Mouse (Mus musculus): Measurements from ENCODE around the gene Tnfrsf14. TPM values are rescaled to one million over a fixed set of nuclear protein-coding genes. Genes with fewer than 3 reads are reported as not detected.

Tnfrsf14 gene
- total and polyA plus RNA-seq, 3 experiments = 7.2 to 131 (median 27.7) TPM

- H3K4me1 ChIP-seq (ENCODE audit: insufficient read depth, low read depth, low read length) = peaks cover 24% of the 10 kb centered on the region
- DNase-seq (ENCODE audit: low spot score) = peak; percentile 38
- ATAC-seq (ENCODE audit: extremely low read depth, insufficient number of reproducible peaks, low FRiP score, poor library complexity, severe bottlenecking) = peak; percentile 86
- no peak overlapping the region; the same call in 1 of the 2 replicates for H3K4me3 ChIP-seq (ENCODE audit: low read depth, low read length)
- peak; percentile 41 for TF ChIP-seq TAL1 (conservative IDR thresholded peaks at IDR 0.05; ENCODE audit: low read depth, low read length)
- TF ChIP-seq CTCF (IDR thresholded peaks at IDR 0.05; ENCODE audit: low read depth, low read length) = no peak
- TF ChIP-seq GATA2 (IDR thresholded peaks at IDR 0.05; ENCODE audit: borderline replicate concordance, low read depth, low read length) = no peak
- TF ChIP-seq GATA1 (IDR thresholded peaks at IDR 0.05; ENCODE audit: borderline replicate concordance, low read length) = no peak
- TF ChIP-seq POLR2AphosphoS5 (IDR thresholded peaks at IDR 0.05; ENCODE audit: insufficient replicate concordance, low read depth, low read length) = no peak
- no peaks in the 10 kb centered on the region for H3K9me3 ChIP-seq (replicated peaks)
- H3K36me3 ChIP-seq (replicated peaks) = no peaks in the 10 kb centered on the region
- peaks cover 29% of the 10 kb centered on the region for H3K27me3 ChIP-seq (ENCODE audit: insufficient read depth, low read length)
These were observed 47.6 kb downstream of the Tnfrsf14 start for GRCm38 (mm10) chr4:154880730-154881129.

GRCm38 (mm10) chr4:154877864-154878548 is 50.4 kb downstream of the Tnfrsf14 start:
- TF ChIP-seq TAL1 (conservative IDR thresholded peaks at IDR 0.05; ENCODE audit: low read depth, low read length) = no peak
- no peak for TF ChIP-seq GATA1 (IDR thresholded peaks at IDR 0.05; ENCODE audit: borderline replicate concordance, low read length)
- no peak for TF ChIP-seq GATA2 (IDR thresholded peaks at IDR 0.05; ENCODE audit: borderline replicate concordance, low read depth, low read length)
- no peak for TF ChIP-seq CTCF (IDR thresholded peaks at IDR 0.05; ENCODE audit: low read depth, low read length)
- no peak for TF ChIP-seq POLR2AphosphoS5 (IDR thresholded peaks at IDR 0.05; ENCODE audit: insufficient replicate concordance, low read depth, low read length)
- peak; percentile 76 for ATAC-seq (ENCODE audit: extremely low read depth, insufficient number of reproducible peaks, low FRiP score, poor library complexity, severe bottlenecking)
- peaks cover 14% of the 10 kb centered on the region for H3K27me3 ChIP-seq (ENCODE audit: insufficient read depth, low read length)
- H3K36me3 ChIP-seq (replicated peaks) = no peaks in the 10 kb centered on the region
- H3K4me1 ChIP-seq (ENCODE audit: insufficient read depth, low read depth, low read length) = peaks cover 22% of the 10 kb centered on the region
- H3K9me3 ChIP-seq (replicated peaks) = no peaks in the 10 kb centered on the region
- peak; percentile 76 for DNase-seq (ENCODE audit: low spot score)
- peak overlapping the region; percentile 49; the same call in 1 of the 2 replicates for H3K4me3 ChIP-seq (ENCODE audit: low read depth, low read length)

- DNase-seq (ENCODE audit: low spot score) = no peak
- peaks cover 51% of the 10 kb centered on the region for H3K27me3 ChIP-seq (ENCODE audit: insufficient read depth, low read length)
- H3K9me3 ChIP-seq (replicated peaks) = no peaks in the 10 kb centered on the region
- no peak overlapping the region for H3K4me3 ChIP-seq (ENCODE audit: low read depth, low read length)
- no peaks in the 10 kb centered on the region for H3K36me3 ChIP-seq (replicated peaks)
- TF ChIP-seq TAL1 (conservative IDR thresholded peaks at IDR 0.05; ENCODE audit: low read depth, low read length) = no peak
- TF ChIP-seq POLR2AphosphoS5 (IDR thresholded peaks at IDR 0.05; ENCODE audit: insufficient replicate concordance, low read depth, low read length) = no peak
- TF ChIP-seq CTCF (IDR thresholded peaks at IDR 0.05; ENCODE audit: low read depth, low read length) = no peak
- TF ChIP-seq GATA1 (IDR thresholded peaks at IDR 0.05; ENCODE audit: borderline replicate concordance, low read length) = no peak
- no peak for TF ChIP-seq GATA2 (IDR thresholded peaks at IDR 0.05; ENCODE audit: borderline replicate concordance, low read depth, low read length)
- H3K4me1 ChIP-seq (ENCODE audit: insufficient read depth, low read depth, low read length) = no peaks in the 10 kb centered on the region
- no peak for ATAC-seq (ENCODE audit: extremely low read depth, insufficient number of reproducible peaks, low FRiP score, poor library complexity, severe bottlenecking)
These were observed 55.2 kb downstream of the Tnfrsf14 start for GRCm38 (mm10) chr4:154873186-154873585.

Other genes with a start within 250 kb of the Tnfrsf14 start
- gene Ttc34, start 91.1 kb downstream of the Tnfrsf14 start, total RNA-seq (2014; fragmentation: Nextera tagmentation) = not detected in 2 replicates
- 0.05 TPM in 1 of 2 replicates, not detected in the other for gene Ttc34, start 91.1 kb downstream of the Tnfrsf14 start, total RNA-seq (2017)
- not detected in 2 replicates for gene Ttc34, start 91.1 kb downstream of the Tnfrsf14 start, polyA plus RNA-seq (2012)
- not detected in 2 replicates for gene Mmel1, start 59.0 kb downstream of the Tnfrsf14 start, total RNA-seq (2014; fragmentation: Nextera tagmentation)
- 0.22 TPM in 1 of 2 replicates, not detected in the other for gene Mmel1, start 59.0 kb downstream of the Tnfrsf14 start, total RNA-seq (2017)
- 0.03 and 0.06 TPM in 2 replicates for gene Mmel1, start 59.0 kb downstream of the Tnfrsf14 start, polyA plus RNA-seq (2012)
- gene Fam213b, start 29.4 kb downstream of the Tnfrsf14 start, total RNA-seq (2014; fragmentation: Nextera tagmentation) = not detected in 2 replicates
- gene Fam213b, start 29.4 kb downstream of the Tnfrsf14 start, total RNA-seq (2017) = not detected in 2 replicates
- not detected in 2 replicates for gene Fam213b, start 29.4 kb downstream of the Tnfrsf14 start, polyA plus RNA-seq (2012)
- gene Hes5, start 32.4 kb upstream of the Tnfrsf14 start, total RNA-seq (2014; fragmentation: Nextera tagmentation) = not detected in 2 replicates
- not detected in 2 replicates for gene Hes5, start 32.4 kb upstream of the Tnfrsf14 start, total RNA-seq (2017)
- not detected in 2 replicates for gene Hes5, start 32.4 kb upstream of the Tnfrsf14 start, polyA plus RNA-seq (2012)
- 33.4 and 39.3 TPM in 2 replicates for gene Pank4, start 35.6 kb upstream of the Tnfrsf14 start, total RNA-seq (2014; fragmentation: Nextera tagmentation)
- gene Pank4, start 35.6 kb upstream of the Tnfrsf14 start, total RNA-seq (2017) = 41.6 and 45.2 TPM in 2 replicates
- 30.0 and 34.2 TPM in 2 replicates for gene Pank4, start 35.6 kb upstream of the Tnfrsf14 start, polyA plus RNA-seq (2012)
- 1.5 TPM in 2 replicates for gene Plch2, start 128.2 kb upstream of the Tnfrsf14 start, total RNA-seq (2014; fragmentation: Nextera tagmentation)
- 0.22 and 0.35 TPM in 2 replicates for gene Plch2, start 128.2 kb upstream of the Tnfrsf14 start, total RNA-seq (2017)
- gene Plch2, start 128.2 kb upstream of the Tnfrsf14 start, polyA plus RNA-seq (2012) = 0.54 and 0.61 TPM in 2 replicates
- 15.9 and 21.1 TPM in 2 replicates for gene Pex10, start 138.5 kb upstream of the Tnfrsf14 start, total RNA-seq (2014; fragmentation: Nextera tagmentation)
- gene Pex10, start 138.5 kb upstream of the Tnfrsf14 start, total RNA-seq (2017) = 23.2 and 23.4 TPM in 2 replicates
- 30.3 and 40.2 TPM in 2 replicates for gene Pex10, start 138.5 kb upstream of the Tnfrsf14 start, polyA plus RNA-seq (2012)
- 209 TPM in 2 replicates for gene Rer1, start 157.8 kb upstream of the Tnfrsf14 start, total RNA-seq (2014; fragmentation: Nextera tagmentation)
- gene Rer1, start 157.8 kb upstream of the Tnfrsf14 start, total RNA-seq (2017) = 212 and 216 TPM in 2 replicates
- 123 and 125 TPM in 2 replicates for gene Rer1, start 157.8 kb upstream of the Tnfrsf14 start, polyA plus RNA-seq (2012)
- gene Morn1, start 158.0 kb upstream of the Tnfrsf14 start, total RNA-seq (2014; fragmentation: Nextera tagmentation) = 2.3 and 4.2 TPM in 2 replicates
- 5.3 and 7.2 TPM in 2 replicates for gene Morn1, start 158.0 kb upstream of the Tnfrsf14 start, total RNA-seq (2017)
- gene Morn1, start 158.0 kb upstream of the Tnfrsf14 start, polyA plus RNA-seq (2012) = 1.8 and 2.9 TPM in 2 replicates